Mouse (Mus musculus) bone marrow macrophage, adult 2 months (primary cell): ENCODE data around the gene Asb5.

Experiments used
- CTCF ChIP-seq: IDR thresholded peaks from 2 replicates; pipeline ENCODE4 v1.5.1; 2012; ENCODE audit warnings: low read depth, mild to moderate bottlenecking, low read length, moderate library complexity
- POLR2A ChIP-seq: IDR thresholded peaks from 2 replicates; pipeline ENCODE4 v1.6.1; 2012; ENCODE audit warnings: mild to moderate bottlenecking, low read depth, low read length, borderline replicate concordance

DNA sequence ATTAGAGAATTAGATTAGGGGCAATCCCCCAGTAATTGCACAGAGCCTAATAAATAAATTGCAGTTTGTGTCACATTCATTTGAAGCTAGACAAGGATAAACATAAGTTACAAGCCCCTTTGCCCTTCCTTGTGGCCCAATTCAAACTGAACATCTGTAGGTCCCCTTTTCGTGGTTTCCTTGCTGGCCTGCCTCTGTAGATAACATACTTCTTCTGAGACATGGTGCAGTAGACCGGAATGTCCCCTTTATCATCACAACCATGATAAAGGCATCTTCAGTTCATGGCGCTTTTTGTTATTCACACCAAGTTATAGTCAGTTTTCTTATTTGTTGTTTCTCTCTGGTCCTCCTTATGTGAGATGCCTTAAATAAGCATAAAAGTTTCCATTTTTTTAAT lies 17.6 kb upstream of the Asb5 start:
- no peak for TF ChIP-seq CTCF
- no peak for TF ChIP-seq POLR2A
